Mouse (Mus musculus) spleen, adult 2 months (tissue): ENCODE data around the gene St6galnac4.

Experiments used
- CTCF ChIP-seq: fragments of 200-500 bp; IDR thresholded peaks from 2 replicates; pipeline ENCODE4 v1.5.1; 2011; ENCODE audit warnings: mild to moderate bottlenecking, inconsistent platforms; ENCODE audit not compliant: insufficient read depth, insufficient read length, insufficient replicate concordance; ENCODE audit errors: extremely low read depth
- POLR2A ChIP-seq: fragments of 200-500 bp; IDR thresholded peaks from 2 replicates; pipeline ENCODE4 v1.6.1; 2011; ENCODE audit warnings: low read depth, low read length, inconsistent platforms

DNA sequence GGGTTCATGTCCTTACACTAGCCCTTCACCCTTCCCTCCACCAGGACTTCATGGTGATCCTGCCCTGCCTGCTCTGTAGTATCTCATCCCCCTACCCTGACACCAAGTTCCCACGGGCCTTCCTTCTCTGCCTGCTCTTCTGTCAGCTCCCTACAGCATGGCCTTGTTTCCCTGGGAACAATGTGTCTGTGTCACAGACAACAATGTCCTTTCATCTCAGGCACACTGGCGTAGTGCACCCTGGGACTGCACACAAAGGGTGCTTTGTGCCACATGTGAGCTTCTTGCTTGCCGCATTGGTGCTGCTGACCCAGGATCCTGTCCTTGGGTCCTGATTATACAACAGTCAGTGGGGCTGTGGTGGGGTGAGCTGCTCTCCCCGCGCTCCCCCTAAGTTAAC is 27.3 kb upstream of the St6galnac4 start:
- TF ChIP-seq CTCF = no peak
- TF ChIP-seq POLR2A = no peak
